Mouse (Mus musculus): ENCODE results near the gene Capn10. TPM values are rescaled to one million over a fixed set of nuclear protein-coding genes. Genes with fewer than 3 reads are reported as not detected.
A peak's percentile ranks its signal among the peaks of the same experiment; 100 is the strongest.

Gene Capn10
- total RNA-seq, 2 experiments from 2014 or later: 60.2 to 63.4 TPM

DNA sequence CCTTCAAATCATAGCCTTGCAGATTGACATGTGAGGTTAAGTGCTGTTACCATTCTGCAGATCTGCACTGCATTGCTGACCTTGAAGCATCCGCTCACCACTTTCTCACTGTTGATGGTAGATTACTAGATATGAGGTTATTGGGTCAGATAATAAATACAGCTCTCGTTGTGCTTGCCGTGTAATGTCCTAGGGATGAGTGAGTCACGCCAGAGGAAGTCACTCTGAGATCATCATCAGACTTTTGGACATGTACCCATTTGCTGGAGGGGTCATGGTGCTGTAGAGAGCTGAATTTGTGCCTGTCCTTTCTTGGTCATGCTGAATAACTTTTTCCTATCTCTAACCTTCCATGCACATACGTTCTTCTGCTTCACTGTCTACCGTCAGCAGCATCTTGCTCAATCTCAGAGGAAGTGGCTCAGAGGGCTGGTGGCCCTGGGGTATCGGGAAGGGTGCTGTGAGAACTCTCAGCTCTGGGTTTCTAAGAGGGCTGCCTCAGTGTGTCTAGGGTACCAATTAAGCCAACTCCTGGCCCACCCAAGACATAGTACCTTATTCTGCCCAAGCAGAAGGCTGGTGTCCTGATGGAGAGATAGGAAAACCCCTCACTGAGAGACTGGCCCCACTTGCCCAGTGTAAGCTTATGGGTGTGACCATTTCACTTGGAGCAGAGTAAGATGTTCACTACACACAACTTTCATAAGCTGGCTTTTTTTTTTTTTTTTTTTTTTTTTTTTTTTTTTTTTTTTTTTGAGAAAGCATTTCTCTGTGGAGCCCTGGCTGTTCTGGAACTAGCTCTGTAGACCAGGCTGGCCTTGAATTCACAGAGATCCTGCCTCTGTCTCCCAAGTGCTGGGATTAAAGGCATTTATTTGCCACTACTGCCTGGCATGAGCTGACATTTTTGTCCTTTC lies 38.0 kb downstream of the Capn10 start:
- no peak for DNase-seq
- intact Hi-C loops (cut with DNase I): no loop called here

DNA sequence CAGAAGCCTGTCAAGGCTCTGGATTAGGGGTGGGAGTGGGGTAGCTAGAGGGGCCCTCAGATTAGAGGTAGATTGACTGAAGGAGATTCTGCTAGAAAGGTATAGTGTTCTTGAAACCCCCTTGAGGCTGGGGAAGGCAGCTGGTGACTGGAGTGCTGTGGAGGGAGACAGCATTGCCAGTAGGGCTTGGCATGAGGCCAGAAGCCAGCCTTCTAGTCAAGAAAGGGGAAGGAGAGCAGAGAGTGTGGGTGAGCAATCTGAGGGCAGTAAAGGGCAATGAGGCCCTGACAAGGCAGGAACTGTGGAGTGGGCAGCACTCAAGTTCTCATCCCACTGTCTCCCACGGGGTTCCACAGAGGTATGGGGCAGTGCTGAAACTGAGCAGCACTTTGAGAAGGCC lies 38.7 kb downstream of the Capn10 start:
- peak; percentile 68 for DNase-seq
- intact Hi-C loops (cut with DNase I): no loop called here

DNA sequence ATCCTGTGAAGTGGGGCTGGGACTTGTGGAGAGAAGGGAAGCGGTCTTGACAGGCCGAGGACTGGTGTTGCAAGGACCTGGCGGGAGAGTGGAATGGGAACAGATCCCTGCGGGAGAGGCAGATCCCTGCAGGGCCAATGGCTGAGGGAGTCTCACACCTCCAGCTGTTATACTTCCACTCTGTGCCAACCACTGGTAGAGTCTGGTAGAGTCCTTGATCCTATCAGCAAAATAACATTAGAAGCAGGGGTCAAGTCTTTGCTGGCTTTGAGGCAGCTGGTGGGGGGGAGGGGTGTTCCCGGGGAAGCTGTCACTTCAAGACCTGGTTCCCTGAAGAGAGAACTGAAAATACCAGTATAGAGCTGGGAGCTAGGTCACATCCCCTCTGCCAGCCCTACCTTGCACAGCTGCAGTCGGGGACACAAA lies 42.0 kb downstream of the Capn10 start:
- intact Hi-C loops (cut with DNase I): no loop called here

DNA sequence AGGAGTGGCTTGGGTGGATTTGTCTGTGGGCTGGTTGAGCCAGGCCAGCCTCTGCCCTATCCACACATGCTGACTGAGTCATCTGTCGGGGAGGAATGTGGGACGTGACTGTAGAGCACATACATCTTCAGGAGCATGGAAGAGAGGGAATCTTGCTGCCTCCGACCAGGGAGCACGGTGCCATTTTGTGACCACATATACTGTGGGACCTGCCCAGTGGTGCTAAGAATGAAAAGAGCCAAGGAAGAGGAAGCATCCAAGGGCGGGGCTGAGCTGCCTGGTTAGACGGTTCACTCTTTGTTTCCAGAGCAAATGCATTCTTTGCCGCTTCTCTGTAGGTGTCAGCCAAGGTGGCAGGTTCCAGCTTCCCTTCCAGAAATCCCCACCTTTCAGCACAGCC lies 44.5 kb downstream of the Capn10 start:
- no peak for DNase-seq

More for the DNA sequence above, 42.0 kb downstream of the Capn10 start:
- DNase-seq: no peak

DNA sequence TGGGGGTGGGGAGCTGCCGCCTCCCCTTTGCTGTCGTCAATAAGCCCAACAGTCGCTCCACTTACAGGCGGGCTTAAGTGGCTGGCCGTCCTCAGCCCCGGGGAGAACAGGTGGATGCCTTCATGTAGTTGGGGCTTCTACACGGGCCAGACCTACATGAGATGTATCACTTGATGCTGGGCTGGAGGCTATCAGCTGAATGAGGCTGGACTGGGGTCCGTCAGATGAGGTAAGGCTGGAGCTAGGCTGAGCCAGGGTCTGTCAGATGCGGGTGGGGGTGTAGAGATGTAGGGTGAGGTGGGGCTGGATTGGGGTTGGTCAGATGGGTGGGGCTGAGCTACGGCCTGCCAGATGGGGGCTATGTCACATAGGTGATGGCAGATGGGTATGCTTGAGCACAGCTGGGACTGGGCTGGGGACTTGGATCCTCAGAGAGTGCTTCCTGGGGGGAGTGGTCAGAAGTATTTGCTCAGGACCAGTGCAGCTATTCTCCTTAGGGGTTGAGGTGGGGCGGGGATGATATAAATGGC lies 45.0 kb downstream of the Capn10 start:
- DNase-seq: no peak
- intact Hi-C loops (cut with DNase I): no loop called here

More for the DNA sequence above, 44.5 kb downstream of the Capn10 start:
- intact Hi-C loops (cut with DNase I): no loop called here

DNA sequence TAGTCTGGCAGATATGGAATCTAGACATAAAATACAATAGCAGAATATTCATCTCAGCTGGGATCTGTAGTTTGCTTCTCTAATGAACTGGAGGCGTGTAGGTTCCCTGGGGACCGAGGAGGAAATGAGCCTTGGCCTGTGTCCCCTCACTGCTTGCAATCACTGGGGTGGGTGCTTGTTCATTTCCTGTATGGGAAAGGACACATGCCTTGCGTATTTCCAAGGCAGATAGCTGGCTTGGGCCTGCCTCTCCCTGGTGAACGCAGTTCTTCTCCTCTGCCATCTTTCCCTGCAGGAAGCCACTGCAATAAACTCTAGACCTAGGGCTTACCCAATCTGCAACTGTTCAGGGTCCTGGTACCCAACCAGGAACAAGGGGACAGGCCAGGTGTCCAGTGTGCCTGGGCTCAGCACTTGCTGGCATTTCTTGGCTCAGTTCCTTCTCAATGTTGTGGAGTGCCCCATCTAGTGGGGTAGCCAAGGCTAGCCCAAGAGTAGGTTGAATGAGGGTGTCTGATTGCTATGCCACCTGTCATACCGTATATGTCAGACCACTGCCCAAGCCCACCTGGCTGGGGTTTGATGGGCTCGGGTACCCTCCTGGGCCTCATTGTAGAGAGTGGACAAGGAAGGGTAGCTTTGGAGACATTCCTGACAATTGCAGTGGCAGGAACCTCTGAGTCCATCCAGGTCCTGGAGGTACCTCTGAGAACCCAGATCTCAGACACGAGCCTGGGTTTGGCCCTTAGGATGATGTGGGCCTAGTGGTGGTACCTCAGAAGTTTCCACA lies 47.1 kb downstream of the Capn10 start:
- intact Hi-C loops (cut with DNase I): no loop called here

DNA sequence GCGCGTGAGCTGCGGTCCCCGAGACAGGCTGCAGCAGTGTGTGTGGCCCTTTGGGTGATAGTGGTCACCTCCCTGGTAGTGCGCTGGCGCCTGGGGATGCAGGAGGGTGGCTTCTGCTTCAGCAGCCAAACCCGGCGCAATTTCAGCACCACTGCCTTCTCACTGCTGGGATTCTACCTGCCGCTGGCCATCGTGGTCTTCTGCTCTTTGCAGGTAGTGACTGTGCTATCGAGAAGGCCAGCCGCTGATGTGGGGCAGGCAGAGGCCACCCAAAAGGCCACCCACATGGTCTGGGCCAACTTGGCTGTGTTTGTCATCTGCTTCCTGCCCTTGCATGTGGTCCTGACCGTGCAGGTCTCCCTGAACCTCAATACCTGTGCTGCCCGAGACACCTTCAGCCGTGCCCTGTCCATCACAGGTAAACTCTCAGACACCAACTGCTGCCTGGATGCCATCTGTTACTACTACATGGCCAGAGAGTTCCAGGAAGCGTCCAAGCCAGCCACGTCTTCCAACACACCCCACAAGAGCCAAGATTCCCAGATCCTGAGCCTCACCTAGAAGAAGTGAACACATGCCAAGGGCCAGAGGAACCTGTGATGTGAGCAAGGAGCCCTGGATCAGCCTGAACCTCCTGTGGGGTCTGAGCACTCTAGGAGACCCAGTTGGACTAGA lies 48.9 kb downstream of the Capn10 start:
- intact Hi-C loops (cut with DNase I): no loop called here
- DNase-seq: no peak

More for the DNA sequence above, 47.1 kb downstream of the Capn10 start:
- DNase-seq: no peak

DNA sequence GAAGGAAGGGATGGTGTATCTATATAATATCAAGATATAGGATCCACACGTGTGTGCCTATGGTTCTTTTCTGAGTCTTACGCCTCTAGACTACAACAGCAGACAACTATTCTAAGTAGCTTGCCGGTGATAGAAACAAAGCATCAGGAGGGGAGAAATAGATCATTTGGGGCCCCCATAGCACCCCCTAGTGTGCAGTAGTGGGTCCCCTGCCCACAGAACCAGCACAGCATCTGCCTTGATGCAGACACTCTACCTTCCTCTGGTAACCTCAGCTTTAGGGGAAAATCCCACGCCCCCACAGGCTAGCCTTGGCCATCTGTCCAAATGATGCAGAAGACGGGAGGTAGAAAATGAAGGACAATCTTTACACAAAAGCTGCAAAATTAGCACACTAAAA lies 50.8 kb downstream of the Capn10 start:
- no peak for DNase-seq
- intact Hi-C loops (cut with DNase I): no loop called here

DNA sequence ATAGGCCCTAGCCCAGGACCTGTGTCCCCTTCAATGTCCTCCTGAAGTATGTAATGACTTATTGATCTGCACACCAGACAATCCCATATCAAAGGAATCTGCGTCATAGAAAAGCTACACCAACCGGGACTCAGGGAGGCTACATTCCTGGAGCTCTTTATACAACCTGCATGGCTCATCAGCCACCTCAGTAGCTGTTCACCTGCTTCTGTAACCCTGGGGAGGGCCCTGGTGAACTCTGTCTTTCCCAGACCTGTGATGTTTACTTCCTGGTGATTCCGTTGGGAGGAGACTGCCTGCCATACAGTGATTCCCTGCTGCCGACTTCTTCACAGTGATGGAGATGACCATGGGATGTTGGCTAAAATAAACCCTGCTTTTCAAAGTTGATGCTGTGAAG lies 54.7 kb downstream of the Capn10 start:
- DNase-seq: no peak
- intact Hi-C loops (cut with DNase I): no loop called here

DNA sequence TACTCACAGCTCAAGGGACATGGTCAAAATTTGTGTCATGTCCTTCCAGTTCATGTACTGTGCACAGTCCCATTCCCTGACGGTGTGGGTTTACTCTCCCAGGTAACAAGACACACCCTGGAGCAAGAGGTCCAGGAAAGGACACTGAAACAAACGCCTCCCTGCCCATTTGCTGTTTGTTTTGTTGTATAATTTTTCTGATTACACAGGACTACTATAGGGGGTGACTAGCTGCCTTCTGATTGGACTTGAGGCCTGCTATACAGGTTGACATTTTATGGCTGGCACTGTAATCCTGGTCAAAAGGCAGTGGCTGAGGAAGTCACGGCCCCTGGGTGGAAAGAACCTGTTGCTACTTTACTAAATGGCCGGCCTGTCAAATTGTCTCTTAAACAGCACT lies 55.7 kb downstream of the Capn10 start:
- intact Hi-C loops (cut with DNase I): no loop called here
- DNase-seq: no peak

DNA sequence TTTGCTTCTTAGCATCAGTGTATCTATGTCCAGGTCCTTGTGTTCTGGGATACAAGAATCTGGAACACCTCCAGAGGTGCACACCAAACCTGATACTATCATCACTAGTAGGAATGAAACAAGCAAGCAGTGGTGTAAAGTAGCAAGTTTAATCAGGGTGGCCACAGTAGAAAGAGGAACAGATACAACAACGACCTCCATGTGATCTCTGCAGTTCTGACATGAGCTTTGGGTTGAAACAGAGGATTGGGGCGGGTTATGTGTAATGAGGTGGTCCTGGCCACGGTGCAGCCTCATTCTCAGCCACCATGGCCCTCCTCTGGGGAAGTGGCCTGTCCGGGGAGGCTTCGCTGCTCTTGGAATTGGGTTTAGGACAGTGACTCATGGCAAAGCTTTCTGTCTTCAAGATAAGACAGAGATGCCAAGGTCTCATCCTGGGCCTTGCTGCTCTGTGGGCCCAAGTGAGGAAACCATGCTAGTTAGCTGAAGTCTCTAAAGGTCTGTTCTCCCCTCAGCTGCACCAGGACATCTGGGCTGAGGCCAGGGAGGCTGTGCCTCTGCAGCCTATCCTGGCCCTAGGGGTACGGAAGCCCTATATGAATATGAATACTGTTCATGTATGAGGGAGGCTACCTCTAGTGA lies 58.2 kb downstream of the Capn10 start:
- intact Hi-C loops (cut with DNase I): no loop called here
- DNase-seq: no peak

DNA sequence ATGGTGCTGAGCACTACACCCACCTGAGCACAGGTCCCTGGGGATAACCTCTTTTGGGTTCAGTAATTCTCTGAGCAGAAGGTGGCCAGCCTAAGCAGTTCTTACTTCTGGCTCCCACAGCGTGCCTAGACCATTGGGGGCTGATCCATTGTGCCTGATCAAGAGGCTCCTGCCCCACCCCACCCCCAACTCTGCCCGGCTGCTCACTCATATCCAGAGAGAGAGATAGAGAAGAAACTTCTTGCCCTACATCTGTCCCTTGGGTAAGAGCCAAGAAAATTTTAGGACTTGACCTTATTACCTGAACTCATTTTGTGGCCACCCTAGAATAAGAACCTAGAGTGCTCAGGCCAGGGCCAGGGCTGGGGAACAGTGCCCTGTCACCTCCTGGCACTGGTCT lies 58.7 kb downstream of the Capn10 start:
- intact Hi-C loops (cut with DNase I): no loop called here
- DNase-seq: no peak

Other genes starting within 250 kb of the Capn10 start
- 100 to 1,000 TPM; 160 to 188 TPM for gene Gpc1, start 102.7 kb upstream of the Capn10 start, total RNA-seq (2021)
- under 1 TPM; 0.14 to 0.30 TPM for gene Ankmy1, start 31.5 kb upstream of the Capn10 start, total RNA-seq (2021)
- 1 to 10 TPM; 6.3 to 7.0 TPM for gene Dusp28, start 27.4 kb upstream of the Capn10 start, total RNA-seq (2021)
- 10 to 100 TPM; 56.6 to 56.9 TPM for gene Rnpepl1, start 23.6 kb upstream of the Capn10 start, total RNA-seq (2021)
- 1 to 10 TPM in 1 of 2 experiments, under 1 TPM in 1; 0.40 to 1.0 TPM for gene Gpr35, start 16.5 kb downstream of the Capn10 start, total RNA-seq (2021)
- not detected for gene Aqp12, start 72.0 kb downstream of the Capn10 start, total RNA-seq (2021)
- gene Kif1a, start 167.6 kb downstream of the Capn10 start, total RNA-seq (2021): 100 to 1,000 TPM; 715 to 768 TPM
- not detected for gene Agxt, start 200.9 kb downstream of the Capn10 start, total RNA-seq (2021)
- not detected for gene 2310007B03Rik, start 226.6 kb downstream of the Capn10 start, total RNA-seq (2021)
- gene Crocc2, start 234.3 kb downstream of the Capn10 start, total RNA-seq (2021): under 1 TPM; 0.91 to 0.94 TPM

Data from left cerebral cortex, postnatal 4 days (tissue).